Mouse (Mus musculus): ENCODE data around the gene Kcne3. TPM values are rescaled to one million over a fixed set of nuclear protein-coding genes. Genes with fewer than 3 reads are reported as not detected.

The Kcne3 gene
- polyA plus RNA-seq, 1 experiment from 2014 or later, result 1.8 TPM

- WGBS, result 74% methylated on average over 2 of the region's 2 CpGs
- ATAC-seq (ENCODE audit: insufficient read depth) (no peak), DNase-seq (no peak)
- Histone ChIP-seq H3K36me3 (ENCODE audit: insufficient read depth) (no peaks in the 10 kb centered on the region), H3K27ac (ENCODE audit: low read depth) (no peak overlapping the region), H3K9me3 (ENCODE audit: low read depth, low read length) (no peaks in the 10 kb centered on the region), H3K9ac (no peak overlapping the region), H3K27me3 (ENCODE audit: insufficient read depth, low read length) (peaks cover 19% of the 10 kb centered on the region), H3K4me3 (ENCODE audit: low read depth, low read length) (no peak overlapping the region), H3K4me1 (ENCODE audit: insufficient read depth) (peaks cover 3% of the 10 kb centered on the region; the same call in 1 of the 2 replicates), H3K4me2 (no peak overlapping the region)
- no peak for TF ChIP-seq CTCF (IDR thresholded peaks at IDR 0.05; ENCODE audit: low read depth)
These were observed 4.9 kb downstream of the Kcne3 start for GRCm38 (mm10) chr7:100181176-100181575.

DNA sequence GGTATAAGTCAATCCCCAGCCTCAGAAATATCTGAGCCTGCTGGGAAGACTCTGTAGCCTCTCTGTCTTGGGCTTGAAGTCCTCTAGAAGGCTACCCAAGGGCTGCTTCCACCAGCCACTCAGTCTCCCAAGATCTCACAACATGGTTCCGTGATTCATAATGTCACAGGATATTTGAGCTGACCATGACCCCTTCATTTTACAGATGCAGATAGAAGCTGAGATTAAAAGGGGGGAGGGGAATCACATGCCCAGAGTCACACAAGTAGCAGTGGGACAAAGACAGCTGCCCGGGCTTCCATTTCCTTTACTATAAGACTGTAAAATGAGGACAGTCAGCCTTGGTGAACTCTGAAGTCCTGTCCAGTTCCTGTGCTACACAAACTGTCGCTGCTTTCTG is 5.3 kb downstream of the Kcne3 start:
- no peak overlapping the region for H3K27ac ChIP-seq (ENCODE audit: low read depth)
- peaks cover 19% of the 10 kb centered on the region for H3K27me3 ChIP-seq (ENCODE audit: insufficient read depth, low read length)
- no peak overlapping the region for H3K4me3 ChIP-seq (ENCODE audit: low read depth, low read length)
- no peak overlapping the region for H3K4me2 ChIP-seq
- H3K4me1 ChIP-seq (ENCODE audit: insufficient read depth), result peaks cover 3% of the 10 kb centered on the region; the same call in 1 of the 2 replicates
- ATAC-seq (ENCODE audit: insufficient read depth), result no peak
- 62% methylated on average over 3 of the region's 3 CpGs for WGBS
- H3K9me3 ChIP-seq (ENCODE audit: low read depth, low read length), result no peaks in the 10 kb centered on the region
- no peak overlapping the region for H3K9ac ChIP-seq
- no peak for DNase-seq
- H3K36me3 ChIP-seq (ENCODE audit: insufficient read depth), result no peaks in the 10 kb centered on the region
- TF ChIP-seq CTCF (IDR thresholded peaks at IDR 0.05; ENCODE audit: low read depth), result no peak

DNA sequence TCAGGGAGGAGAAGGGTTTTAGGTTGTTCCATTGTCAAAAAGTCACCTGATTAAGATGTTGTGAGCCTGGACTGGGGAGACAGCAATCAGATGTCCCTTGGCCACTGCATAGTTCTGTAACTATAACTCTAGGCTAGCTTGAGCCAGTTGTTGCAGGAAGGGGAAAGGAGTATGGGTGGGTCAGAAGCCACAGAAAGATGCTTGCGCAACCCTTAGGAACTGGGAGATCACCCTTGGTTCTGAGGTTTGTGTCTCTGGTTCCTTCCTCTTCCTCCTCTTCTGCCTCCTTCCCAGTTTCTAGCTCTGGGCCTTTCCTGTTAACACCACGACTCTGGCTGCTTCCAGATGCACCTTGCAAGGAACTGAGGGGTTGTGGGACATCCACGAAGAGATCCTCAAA is 6.1 kb downstream of the Kcne3 start:
- ATAC-seq (ENCODE audit: insufficient read depth) (no peak), DNase-seq (no peak)
- Histone ChIP-seq H3K27ac (ENCODE audit: low read depth) (no peak overlapping the region), H3K9me3 (ENCODE audit: low read depth, low read length) (no peaks in the 10 kb centered on the region), H3K4me1 (ENCODE audit: insufficient read depth) (peaks cover 3% of the 10 kb centered on the region; the same call in 1 of the 2 replicates), H3K4me2 (no peak overlapping the region), H3K4me3 (ENCODE audit: low read depth, low read length) (no peak overlapping the region), H3K36me3 (ENCODE audit: insufficient read depth) (no peaks in the 10 kb centered on the region), H3K9ac (no peak overlapping the region), H3K27me3 (ENCODE audit: insufficient read depth, low read length) (peaks cover 19% of the 10 kb centered on the region)
- 57% methylated on average over 3 of the region's 3 CpGs for WGBS
- TF ChIP-seq CTCF (IDR thresholded peaks at IDR 0.05; ENCODE audit: low read depth), result no peak

- ATAC-seq (ENCODE audit: insufficient read depth) (no peak), DNase-seq (peak; percentile 80)
- Histone ChIP-seq H3K4me1 (ENCODE audit: insufficient read depth) (no peaks in the 10 kb centered on the region), H3K36me3 (ENCODE audit: insufficient read depth) (no peaks in the 10 kb centered on the region), H3K27me3 (ENCODE audit: insufficient read depth, low read length) (0 out of 2 replicates have a peak, but pooled peaks cover 5% of the 10 kb centered on the region), H3K9ac (no peak overlapping the region), H3K27ac (ENCODE audit: low read depth) (no peak overlapping the region), H3K9me3 (ENCODE audit: low read depth, low read length) (no peaks in the 10 kb centered on the region), H3K4me3 (ENCODE audit: low read depth, low read length) (no peak overlapping the region), H3K4me2 (no peak overlapping the region)
- TF ChIP-seq CTCF (IDR thresholded peaks at IDR 0.05; ENCODE audit: low read depth), result peak; percentile 87
- 20% methylated on average over 7 of the region's 7 CpGs for WGBS
These were observed 11.3 kb downstream of the Kcne3 start for GRCm38 (mm10) chr7:100187601-100188000.

GRCm38 (mm10) chr7:100190167-100190566 is 13.9 kb downstream of the Kcne3 start:
- Histone ChIP-seq H3K4me1 (ENCODE audit: insufficient read depth) (no peaks in the 10 kb centered on the region), H3K9ac (no peak overlapping the region), H3K36me3 (ENCODE audit: insufficient read depth) (no peaks in the 10 kb centered on the region), H3K4me2 (no peak overlapping the region), H3K4me3 (ENCODE audit: low read depth, low read length) (no peak overlapping the region), H3K27ac (ENCODE audit: low read depth) (no peak overlapping the region), H3K27me3 (ENCODE audit: insufficient read depth, low read length) (0 out of 2 replicates have a peak, but pooled peaks cover 5% of the 10 kb centered on the region), H3K9me3 (ENCODE audit: low read depth, low read length) (no peaks in the 10 kb centered on the region)
- DNase-seq (no peak), ATAC-seq (ENCODE audit: insufficient read depth) (no peak)
- 50% methylated on average over 4 of the region's 4 CpGs for WGBS
- no peak for TF ChIP-seq CTCF (IDR thresholded peaks at IDR 0.05; ENCODE audit: low read depth)

- H3K27ac ChIP-seq (ENCODE audit: low read depth), result no peak overlapping the region
- no peak overlapping the region for H3K4me2 ChIP-seq
- H3K4me1 ChIP-seq (ENCODE audit: insufficient read depth), result no peaks in the 10 kb centered on the region
- no peak overlapping the region for H3K9ac ChIP-seq
- no peaks in the 10 kb centered on the region for H3K9me3 ChIP-seq (ENCODE audit: low read depth, low read length)
- 0 out of 2 replicates have a peak, but pooled peaks cover 5% of the 10 kb centered on the region for H3K27me3 ChIP-seq (ENCODE audit: insufficient read depth, low read length)
- WGBS, result 5% methylated on average over 4 of the region's 4 CpGs
- TF ChIP-seq CTCF (IDR thresholded peaks at IDR 0.05; ENCODE audit: low read depth), result peak; percentile 78
- no peaks in the 10 kb centered on the region for H3K36me3 ChIP-seq (ENCODE audit: insufficient read depth)
- DNase-seq (peak; percentile 84), ATAC-seq (ENCODE audit: insufficient read depth) (0 out of 2 replicates have a peak, but pooled peaks have one; percentile 28)
- H3K4me3 ChIP-seq (ENCODE audit: low read depth, low read length), result no peak overlapping the region
These were observed 14.5 kb downstream of the Kcne3 start for GRCm38 (mm10) chr7:100190778-100191177.

DNA sequence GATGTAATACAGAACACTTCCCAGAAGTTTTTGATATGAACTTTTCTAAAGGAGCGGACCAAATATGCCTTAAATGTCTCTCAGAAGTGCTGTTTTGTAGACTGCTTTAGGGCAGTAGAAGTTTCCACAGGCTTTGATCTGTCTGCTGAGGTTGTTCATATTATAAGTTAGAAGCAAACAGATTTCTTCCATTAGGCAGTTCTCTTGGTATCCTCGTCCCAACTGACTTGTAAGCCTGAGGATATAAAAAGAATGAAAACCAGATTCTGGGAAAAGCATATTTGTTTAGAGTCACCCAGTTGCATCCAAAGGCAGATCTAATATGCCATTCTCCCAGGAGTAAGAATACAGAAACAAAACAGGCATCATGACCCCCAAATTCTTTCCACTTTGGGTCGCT is 24.9 kb downstream of the Kcne3 start:
- Histone ChIP-seq H3K9ac (no peak overlapping the region), H3K27me3 (ENCODE audit: insufficient read depth, low read length) (no peaks in the 10 kb centered on the region), H3K9me3 (ENCODE audit: low read depth, low read length) (no peaks in the 10 kb centered on the region), H3K4me3 (ENCODE audit: low read depth, low read length) (no peak overlapping the region), H3K4me2 (no peak overlapping the region), H3K4me1 (ENCODE audit: insufficient read depth) (no peaks in the 10 kb centered on the region), H3K27ac (ENCODE audit: low read depth) (no peak overlapping the region), H3K36me3 (ENCODE audit: insufficient read depth) (no peaks in the 10 kb centered on the region)
- DNase-seq, result no peak
- 81% methylated on average over 3 of the region's 3 CpGs for WGBS
- TF ChIP-seq CTCF (IDR thresholded peaks at IDR 0.05; ENCODE audit: low read depth), result no peak
- ATAC-seq (ENCODE audit: insufficient read depth), result no peak

DNA sequence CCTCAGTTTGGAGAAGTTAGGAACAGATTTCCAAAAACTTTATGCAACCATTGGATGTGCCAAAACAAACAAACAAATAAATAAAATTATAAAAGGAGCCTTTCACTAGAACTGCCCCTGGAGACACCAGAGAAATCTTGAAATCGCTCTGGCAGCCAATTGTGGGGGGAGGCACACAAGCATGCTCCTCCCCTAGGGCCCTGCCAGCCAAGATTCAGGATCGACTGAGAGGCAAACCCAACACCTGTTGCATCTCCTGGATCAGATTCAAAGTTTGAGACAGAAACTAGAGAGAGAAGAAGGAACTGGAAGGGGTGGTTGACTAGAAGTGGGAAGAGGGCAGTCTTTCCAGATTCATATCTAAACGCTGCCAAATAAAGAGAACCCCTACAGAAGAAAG is 27.3 kb downstream of the Kcne3 start:
- Histone ChIP-seq H3K4me2 (no peak overlapping the region), H3K4me3 (ENCODE audit: low read depth, low read length) (no peak overlapping the region), H3K9ac (no peak overlapping the region), H3K36me3 (ENCODE audit: insufficient read depth) (no peaks in the 10 kb centered on the region), H3K9me3 (ENCODE audit: low read depth, low read length) (no peaks in the 10 kb centered on the region), H3K27ac (ENCODE audit: low read depth) (no peak overlapping the region), H3K27me3 (ENCODE audit: insufficient read depth, low read length) (no peaks in the 10 kb centered on the region), H3K4me1 (ENCODE audit: insufficient read depth) (no peaks in the 10 kb centered on the region)
- DNase-seq (no peak), ATAC-seq (ENCODE audit: insufficient read depth) (no peak)
- no peak for TF ChIP-seq CTCF (IDR thresholded peaks at IDR 0.05; ENCODE audit: low read depth)
- 51% methylated on average over 3 of the region's 3 CpGs for WGBS
